Mouse (Mus musculus) hindbrain, embryonic 16.5 days (tissue): ENCODE data around the gene Wdr78. TPM values are rescaled to one million over a fixed set of nuclear protein-coding genes. Genes with fewer than 3 reads are reported as not detected.

ENCODE experiments used
- ATAC-seq: fragments of 200-750 bp; cut with Nextera tagmentation; 2 replicates; pipeline ENCODE4 v1.8.0; 2017; ENCODE audit warnings: moderate TSS enrichment, moderate library complexity
- H3K27ac ChIP-seq: fragments of 300-500 bp; sonication (generic); 2 replicates; pipeline ENCODE4 v1.5.1; 2014; ENCODE audit warnings: low read depth, mild to moderate bottlenecking, control low read depth, low read length, moderate library complexity
- H3K27me3 ChIP-seq: fragments of 300-500 bp; sonication (generic); replicated peaks from 2 replicates; pipeline ENCODE4 v1.6.1; 2014; ENCODE audit warnings: low read length; ENCODE audit not compliant: control insufficient read depth, insufficient read depth
- H3K36me3 ChIP-seq: fragments of 300-500 bp; sonication (generic); 2 replicates; pipeline ENCODE4 v1.6.1; 2014; ENCODE audit warnings: mild to moderate bottlenecking, low read length, moderate library complexity, mixed read lengths; ENCODE audit not compliant: control insufficient read depth, insufficient read depth
- H3K4me1 ChIP-seq: fragments of 300-500 bp; sonication (generic); 2 replicates; pipeline ENCODE4 v1.6.1; 2014; ENCODE audit warnings: low read depth, low read length; ENCODE audit not compliant: control insufficient read depth, insufficient read depth
- H3K4me2 ChIP-seq: fragments of 300-500 bp; sonication (generic); 2 replicates; pipeline ENCODE4 v1.6.1; 2014; ENCODE audit warnings: mild to moderate bottlenecking, low read length, control low read depth, moderate library complexity
- H3K4me3 ChIP-seq: fragments of 300-500 bp; sonication (generic); 2 replicates; pipeline ENCODE4 v1.5.1; 2014; ENCODE audit warnings: mild to moderate bottlenecking, low read length, control low read depth, moderate library complexity
- H3K9ac ChIP-seq: fragments of 300-500 bp; sonication (generic); 2 replicates; pipeline ENCODE4 v1.6.1; 2014; ENCODE audit warnings: low read depth, mild to moderate bottlenecking, control low read depth, low read length, moderate library complexity
- H3K9me3 ChIP-seq: fragments of 300-500 bp; sonication (generic); 2 replicates; pipeline ENCODE4 v1.6.1; 2014; ENCODE audit warnings: mild to moderate bottlenecking, low read length, moderate library complexity; ENCODE audit not compliant: control insufficient read depth
- WGBS: fragments of 180-500 bp; shearing (Covaris S2); extraction: QIAGEN DNeasy Blood & Tissue Kit; methylation state at CpG from one replicate; pipeline ENCODE4 v1.1.7; 2014; 5-methylcytosine and 5-hydroxymethylcytosine counted together
- polyA plus RNA-seq: library from polyadenylated mRNA; unstranded; fragments of >200 nt; fragmentation: Nextera tagmentation; extraction: Ambion mirVana; gene quantifications from 2 replicates; pipeline ENCODE4 v1.2.1, GENCODE M21; 2015

Wdr78 gene
- polyA plus RNA-seq, 1 experiment from 2014 or later = 5.5 TPM

DNA sequence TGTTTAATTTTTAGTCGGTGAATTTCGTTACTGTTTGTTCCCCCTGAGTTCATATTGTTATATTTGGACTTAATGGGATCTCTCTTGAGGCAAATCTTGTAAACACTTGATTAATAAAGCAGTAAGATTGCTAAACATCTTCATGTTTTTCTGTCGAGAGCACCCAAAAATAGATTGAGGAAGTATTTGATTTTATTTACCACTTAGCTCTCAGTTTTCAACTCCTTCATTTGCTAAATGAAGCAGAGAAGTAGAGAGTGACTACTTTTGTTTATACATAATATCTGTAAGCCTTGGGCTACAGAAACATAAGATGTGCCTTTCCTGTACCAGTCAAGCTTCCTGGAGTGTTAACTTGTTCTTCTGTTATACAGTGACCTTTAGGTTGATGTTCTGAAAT is 6.0 kb upstream of the Wdr78 start:
- Histone ChIP-seq H3K27me3 (no peaks in the 10 kb centered on the region), H3K9me3 (no peaks in the 10 kb centered on the region), H3K4me2 (peak overlapping the region; percentile 74), H3K9ac (no peak overlapping the region), H3K4me1 (peaks cover 14% of the 10 kb centered on the region), H3K36me3 (peaks cover 5% of the 10 kb centered on the region; the same call in 1 of the 2 replicates), H3K4me3 (peak overlapping the region; percentile 89), H3K27ac (no peak overlapping the region)
- ATAC-seq = no peak
- WGBS = 45% methylated on average over 3 of the region's 3 CpGs

DNA sequence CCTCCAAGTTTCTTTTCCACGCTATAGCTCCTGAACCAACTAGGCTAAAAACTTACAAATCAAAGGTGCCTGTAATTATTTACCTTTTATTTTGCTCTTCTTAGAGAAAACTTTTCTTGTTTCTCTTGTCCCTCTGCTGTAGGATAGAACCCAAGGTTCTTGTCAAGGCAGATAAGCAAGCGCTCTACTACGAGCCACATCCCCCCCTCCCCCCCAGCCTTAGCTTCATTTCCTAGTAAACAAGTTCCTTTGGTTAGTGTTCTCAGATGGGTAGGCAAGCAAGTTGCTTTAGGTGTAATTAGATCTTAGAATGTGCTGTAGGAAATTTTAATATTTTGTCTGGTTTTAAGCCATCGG is 5.7 kb upstream of the Wdr78 start:
- Histone ChIP-seq H3K27ac (peak overlapping the region; percentile 87), H3K9ac (peak overlapping the region; percentile 87), H3K27me3 (no peaks in the 10 kb centered on the region), H3K9me3 (no peaks in the 10 kb centered on the region), H3K4me1 (peaks cover 17% of the 10 kb centered on the region), H3K36me3 (peaks cover 5% of the 10 kb centered on the region; the same call in 1 of the 2 replicates), H3K4me2 (peak overlapping the region; percentile 74), H3K4me3 (peak overlapping the region; percentile 89)
- 18% methylated on average over 4 of the region's 4 CpGs for WGBS
- no peak for ATAC-seq

DNA sequence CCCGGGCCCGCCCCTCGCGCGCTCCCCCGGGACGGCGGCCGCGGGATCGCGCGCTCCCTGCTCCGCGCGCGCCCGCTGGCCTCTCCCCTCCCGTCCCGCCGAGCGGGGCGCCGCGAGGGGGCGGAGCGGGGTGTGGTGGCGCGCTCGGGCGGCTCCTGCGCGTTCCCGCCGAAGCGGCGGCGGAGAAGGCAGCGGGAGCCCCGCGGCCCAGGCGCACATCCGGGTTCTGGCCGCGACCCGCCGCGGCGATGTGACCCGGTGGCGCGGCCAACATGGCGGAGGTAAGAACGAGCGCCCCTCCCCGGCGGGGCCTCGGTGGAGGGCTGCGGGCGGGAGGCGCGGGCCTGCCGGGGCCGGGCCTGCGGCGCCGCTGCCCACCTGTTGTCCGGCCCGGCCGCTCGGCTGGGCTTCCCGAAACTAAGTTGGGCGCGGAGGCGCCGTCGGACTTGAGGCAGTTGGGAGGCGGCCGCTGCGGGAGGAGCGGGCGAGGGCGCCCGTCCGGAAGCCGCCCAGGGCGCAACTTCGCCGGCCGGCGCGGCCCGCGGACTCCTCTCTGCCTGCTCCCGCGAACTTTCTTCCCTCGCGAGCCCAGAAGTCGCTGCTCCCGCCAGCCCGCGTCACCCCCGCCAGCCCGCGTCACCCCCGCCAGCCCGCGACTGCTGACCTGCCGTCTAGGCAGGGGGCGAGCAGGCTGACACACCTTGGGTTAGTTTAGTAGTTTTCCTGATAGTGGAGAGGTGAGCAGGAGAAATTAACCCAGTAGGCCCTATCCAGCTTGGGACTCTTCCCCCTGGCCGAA is 5.1 kb upstream of the Wdr78 start:
- peaks cover 5% of the 10 kb centered on the region; the same call in 1 of the 2 replicates for H3K36me3 ChIP-seq
- H3K27ac ChIP-seq = peak overlapping the region; percentile 87
- under 1% methylated on average over 71 of the region's 111 CpGs for WGBS
- peak overlapping the region; percentile 87 for H3K9ac ChIP-seq
- no peaks in the 10 kb centered on the region for H3K9me3 ChIP-seq
- ATAC-seq = peak; percentile 55
- no peaks in the 10 kb centered on the region for H3K27me3 ChIP-seq
- peak overlapping the region; percentile 74 for H3K4me2 ChIP-seq
- H3K4me1 ChIP-seq = peaks cover 18% of the 10 kb centered on the region
- H3K4me3 ChIP-seq = peak overlapping the region; percentile 89

DNA sequence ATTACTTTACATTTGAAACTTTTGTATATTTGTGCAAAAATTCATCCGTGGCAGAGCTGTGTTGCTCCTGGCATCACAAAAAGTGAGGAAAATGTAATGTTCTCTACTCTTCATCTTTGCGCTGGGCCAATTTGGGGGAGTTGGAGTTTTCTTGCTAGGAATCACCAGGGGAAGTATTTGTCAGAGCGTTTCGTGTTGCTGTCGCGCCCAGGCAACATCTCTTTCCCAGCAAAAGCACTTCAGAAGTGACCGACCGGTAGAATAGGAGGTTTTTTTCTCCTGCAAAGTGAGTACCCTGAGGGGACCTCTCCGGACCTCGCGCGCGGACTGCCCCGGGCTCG is 4.5 kb upstream of the Wdr78 start:
- Histone ChIP-seq H3K27ac (peak overlapping the region; percentile 87), H3K9ac (peak overlapping the region; percentile 87), H3K4me1 (peaks cover 18% of the 10 kb centered on the region), H3K36me3 (peaks cover 5% of the 10 kb centered on the region; the same call in 1 of the 2 replicates), H3K4me2 (peak overlapping the region; percentile 74), H3K9me3 (no peaks in the 10 kb centered on the region), H3K27me3 (no peaks in the 10 kb centered on the region), H3K4me3 (peak overlapping the region; percentile 89)
- WGBS = under 1% methylated on average over 15 of the region's 15 CpGs
- ATAC-seq = no peak

DNA sequence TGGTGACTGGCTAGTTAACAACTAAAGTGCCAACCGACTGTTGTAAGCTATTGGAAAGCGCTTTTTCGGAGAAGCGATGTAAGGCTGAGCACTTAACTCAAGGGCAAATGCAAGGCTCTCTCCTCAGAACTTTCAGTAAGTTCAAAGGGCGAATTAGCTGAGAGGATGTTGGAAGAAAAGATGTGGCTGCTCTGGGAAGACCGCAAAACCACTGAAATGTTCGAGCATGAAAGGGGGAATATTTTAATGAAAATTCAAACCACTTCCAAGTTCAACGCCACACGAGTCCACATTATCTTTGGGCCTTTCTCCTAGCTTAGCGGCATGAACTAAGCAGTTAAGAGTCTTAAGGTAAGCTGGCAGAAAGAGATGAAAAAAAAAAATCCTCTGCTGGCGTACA is 953 bp downstream of the Wdr78 start:
- 11% methylated on average over 11 of the region's 11 CpGs for WGBS
- peak overlapping the region; percentile 86 for H3K4me2 ChIP-seq
- peaks cover 21% of the 10 kb centered on the region for H3K4me1 ChIP-seq
- peak overlapping the region; percentile 79 for H3K4me3 ChIP-seq
- no peak for ATAC-seq
- no peaks in the 10 kb centered on the region for H3K27me3 ChIP-seq
- peak overlapping the region; percentile 92 for H3K9ac ChIP-seq
- H3K9me3 ChIP-seq = no peaks in the 10 kb centered on the region
- peaks cover 5% of the 10 kb centered on the region; the same call in 1 of the 2 replicates for H3K36me3 ChIP-seq
- H3K27ac ChIP-seq = peak overlapping the region; percentile 99

DNA sequence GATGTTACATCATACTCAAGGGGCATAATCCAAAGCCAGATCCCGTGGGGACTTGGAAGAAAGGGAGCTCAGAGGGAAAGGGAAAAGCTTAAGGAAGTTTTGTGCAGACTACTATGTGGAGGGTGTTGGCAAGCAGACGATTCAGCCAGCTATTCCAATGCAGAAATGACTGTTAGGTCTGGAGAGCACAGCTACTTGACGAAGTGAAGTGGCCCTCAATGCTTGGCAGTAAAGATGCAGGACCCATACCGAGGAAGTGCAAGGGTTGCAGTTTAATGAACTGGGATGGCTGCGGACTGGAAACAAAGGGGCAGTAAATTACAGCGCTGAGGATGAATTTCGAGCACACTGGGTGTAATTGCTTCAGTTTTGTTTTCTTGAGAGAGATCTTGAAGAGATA is 1.7 kb downstream of the Wdr78 start:
- 49% methylated on average over 7 of the region's 7 CpGs for WGBS

DNA sequence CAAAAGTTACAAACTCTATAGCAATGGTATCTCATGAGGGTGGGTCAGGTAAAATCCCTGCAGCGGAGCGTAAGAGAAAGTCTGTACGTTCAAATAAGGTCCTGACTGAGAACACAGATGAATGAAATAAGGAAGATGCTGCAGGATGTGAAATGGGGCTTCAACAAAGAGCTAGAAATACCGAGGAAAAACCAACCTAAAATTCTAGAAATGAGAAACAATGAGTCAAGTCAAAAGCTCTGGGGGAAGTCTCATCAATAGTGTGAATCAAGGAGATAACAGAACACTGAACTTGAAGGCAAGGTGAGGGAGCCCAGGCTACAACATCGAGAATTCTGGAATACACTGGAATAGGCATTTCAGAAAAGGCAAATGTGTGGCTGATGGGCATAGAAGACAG is 15.8 kb downstream of the Wdr78 start:
- H3K4me2 ChIP-seq = no peak overlapping the region
- no peak overlapping the region for H3K27ac ChIP-seq
- WGBS = 90% methylated on average over 5 of the region's 5 CpGs
- no peaks in the 10 kb centered on the region for H3K27me3 ChIP-seq
- H3K4me3 ChIP-seq = no peak overlapping the region
- no peak for ATAC-seq
- H3K36me3 ChIP-seq = no peaks in the 10 kb centered on the region
- H3K9me3 ChIP-seq = no peaks in the 10 kb centered on the region
- no peaks in the 10 kb centered on the region for H3K4me1 ChIP-seq
- no peak overlapping the region for H3K9ac ChIP-seq

More for the DNA sequence above, 1.7 kb downstream of the Wdr78 start:
- Histone ChIP-seq H3K36me3 (peaks cover 5% of the 10 kb centered on the region; the same call in 1 of the 2 replicates), H3K4me3 (peak overlapping the region; percentile 79), H3K9ac (no peak overlapping the region), H3K4me1 (peaks cover 21% of the 10 kb centered on the region), H3K9me3 (no peaks in the 10 kb centered on the region), H3K27ac (no peak overlapping the region), H3K27me3 (no peaks in the 10 kb centered on the region), H3K4me2 (peak overlapping the region; percentile 86)
- ATAC-seq = no peak

DNA sequence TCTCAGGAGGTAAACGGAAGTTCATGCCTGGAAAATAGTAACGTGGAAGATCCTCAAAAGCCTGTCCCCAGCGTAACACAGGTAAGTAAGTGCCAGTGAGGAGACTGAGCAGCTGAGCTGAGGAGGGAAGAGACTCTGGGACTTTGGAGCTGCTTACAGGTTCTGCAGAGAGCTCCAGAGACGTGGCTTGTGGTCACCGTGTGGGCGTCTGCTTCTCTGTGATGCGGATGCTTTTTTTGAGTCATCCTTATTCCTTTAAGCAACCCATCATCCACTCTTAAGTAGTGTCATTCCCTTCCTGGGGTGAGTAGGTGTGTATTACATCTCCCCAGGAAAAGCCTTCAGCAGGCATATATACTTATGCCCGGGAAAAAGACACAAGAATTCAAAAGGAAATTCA is 18.4 kb downstream of the Wdr78 start:
- no peaks in the 10 kb centered on the region for H3K4me1 ChIP-seq
- H3K27me3 ChIP-seq = no peaks in the 10 kb centered on the region
- H3K4me2 ChIP-seq = no peak overlapping the region
- H3K36me3 ChIP-seq = no peaks in the 10 kb centered on the region
- H3K27ac ChIP-seq = no peak overlapping the region
- H3K9me3 ChIP-seq = no peaks in the 10 kb centered on the region
- 90% methylated on average over 8 of the region's 8 CpGs for WGBS
- no peak for ATAC-seq
- no peak overlapping the region for H3K9ac ChIP-seq
- no peak overlapping the region for H3K4me3 ChIP-seq

DNA sequence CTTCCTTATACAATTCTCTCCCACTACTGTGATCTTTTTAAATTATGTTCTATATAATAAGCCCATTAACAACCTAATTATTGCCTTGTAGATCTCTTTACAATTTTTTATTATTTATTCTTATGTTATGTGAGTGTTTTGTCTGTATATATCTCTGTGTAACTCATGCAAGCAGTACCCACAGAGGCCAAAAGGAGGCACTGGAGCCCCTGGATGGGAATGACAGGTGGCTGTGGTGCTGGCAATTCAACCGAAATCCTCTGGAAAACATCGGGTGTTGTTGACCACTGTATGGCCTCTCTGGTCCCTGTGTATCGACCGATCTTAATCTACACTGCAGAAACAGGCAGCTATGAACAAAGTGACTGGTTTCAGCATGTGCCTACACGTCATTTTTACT is 29.1 kb downstream of the Wdr78 start:
- Histone ChIP-seq H3K9me3 (no peaks in the 10 kb centered on the region), H3K27me3 (no peaks in the 10 kb centered on the region), H3K4me3 (no peak overlapping the region), H3K4me1 (no peaks in the 10 kb centered on the region), H3K27ac (no peak overlapping the region), H3K36me3 (peaks cover 4% of the 10 kb centered on the region; the same call in 1 of the 2 replicates), H3K4me2 (no peak overlapping the region), H3K9ac (no peak overlapping the region)
- 93% methylated on average over 5 of the region's 5 CpGs for WGBS
- ATAC-seq = no peak
